Mouse (Mus musculus) urinary bladder, postnatal 0 days (tissue): ENCODE results near the gene Olfr470. TPM values are rescaled to one million over a fixed set of nuclear protein-coding genes. Genes with fewer than 3 reads are reported as not detected.

Source experiments
- polyA plus RNA-seq: library from polyadenylated mRNA; unstranded; fragments of >200 nt; fragmentation: Nextera tagmentation; extraction: Ambion mirVana; gene quantifications from 2 replicates; pipeline ENCODE4 v1.2.1, GENCODE M21; 2015

The Olfr470 gene
- not detected in 2 replicates for polyA plus RNA-seq

DNA sequence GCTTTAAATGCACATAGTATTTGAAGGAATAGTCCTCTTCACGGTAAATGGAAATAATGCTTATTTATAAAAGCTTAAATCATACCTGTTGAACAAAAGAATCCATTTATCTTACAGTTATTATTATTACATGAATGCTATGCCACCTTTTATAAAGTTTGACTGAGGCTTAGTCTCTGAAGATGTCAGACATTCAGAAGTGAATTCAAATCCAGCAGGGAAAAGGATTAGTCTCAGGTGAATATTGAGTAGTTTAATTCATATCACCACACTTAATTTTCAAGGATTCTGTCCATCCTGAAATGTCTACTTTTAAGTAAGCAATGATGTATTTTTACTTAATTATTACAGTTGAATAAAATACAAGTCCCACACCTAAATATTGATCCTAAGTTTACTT lies at the start of gene Olfr470:
Olfr470 (minus strand) TSS at position 101 of the 400 bp plus-strand sequence.

DNA sequence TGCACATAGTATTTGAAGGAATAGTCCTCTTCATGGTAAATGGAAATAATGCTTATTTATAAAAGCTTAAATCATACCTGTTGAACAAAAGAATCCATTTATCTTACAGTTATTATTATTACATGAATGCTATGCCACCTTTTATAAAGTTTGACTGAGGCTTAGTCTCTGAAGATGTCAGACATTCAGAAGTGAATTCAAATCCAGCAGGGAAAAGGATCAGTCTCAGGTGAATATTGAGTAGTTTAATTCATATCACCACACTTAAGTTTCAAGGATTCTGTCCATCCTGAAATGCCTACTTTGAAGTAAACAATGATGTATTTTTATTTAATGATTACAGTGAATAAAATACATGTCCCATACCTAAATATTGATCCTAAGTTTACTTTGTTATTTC lies 21.8 kb downstream of the Olfr470 start, which contains the start of gene Olfr469:
Olfr469 (minus strand) TSS at position 101 of the 400 bp plus-strand sequence.

DNA sequence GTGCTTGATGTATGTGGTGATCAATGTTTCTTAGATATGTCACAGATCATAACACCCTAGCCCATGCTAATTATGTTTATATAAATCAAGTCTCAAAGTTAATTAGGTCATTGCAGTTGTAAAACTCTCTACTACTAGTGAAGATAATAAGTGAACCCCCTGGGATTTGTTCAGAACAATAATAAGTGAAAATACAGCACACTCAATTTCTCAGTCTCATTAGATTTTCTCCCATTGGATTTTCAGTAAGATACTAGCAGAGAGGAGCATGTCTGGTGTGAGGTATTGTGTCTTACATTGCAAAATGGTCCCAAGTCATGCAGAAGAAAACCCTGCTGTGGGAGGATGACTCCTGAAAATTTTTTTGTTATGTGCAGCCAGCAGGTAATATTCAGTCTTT lies 35.3 kb downstream of the Olfr470 start, which contains the start of gene Olfr467:
Olfr467 (plus strand) TSS at position 301 of the 400 bp plus-strand sequence.

DNA sequence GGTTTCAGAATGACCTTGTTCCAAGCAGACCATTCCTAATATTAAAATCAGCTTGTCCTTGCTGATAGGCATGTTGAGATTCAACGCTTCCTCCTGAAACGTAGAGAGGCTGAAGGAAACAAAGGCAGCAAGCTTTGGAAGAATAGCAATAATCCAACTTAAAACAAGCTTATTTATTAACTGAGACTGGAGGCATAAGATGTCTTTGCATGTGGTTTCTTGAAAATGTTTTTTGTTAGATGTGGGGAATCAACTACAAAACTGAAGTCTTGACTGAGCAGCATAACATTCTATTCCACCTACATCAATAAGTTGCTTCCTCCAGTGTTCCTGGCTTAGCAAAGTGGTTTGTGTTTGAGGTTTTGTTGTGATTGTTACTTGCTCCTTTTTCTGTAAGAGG lies 46.2 kb downstream of the Olfr470 start, which contains the start of gene Ovch2:
Ovch2 (minus strand) TSS at position 101 of the 400 bp plus-strand sequence.

Other genes starting within 250 kb of the Olfr470 start
- gene 5330417H12Rik, start 222.3 kb downstream of the Olfr470 start, polyA plus RNA-seq: not detected in 2 replicates
- 0.34 and 0.39 TPM in 2 replicates for gene Cyb5r2, start 89.5 kb downstream of the Olfr470 start, polyA plus RNA-seq
- not detected in 2 replicates for gene Ovch2, start 46.3 kb downstream of the Olfr470 start, polyA plus RNA-seq
- not detected in 2 replicates for gene Olfr467, start 35.2 kb downstream of the Olfr470 start, polyA plus RNA-seq
- not detected in 2 replicates for gene Olfr469, start 21.9 kb downstream of the Olfr470 start, polyA plus RNA-seq
- gene Olfr472, start 50.4 kb upstream of the Olfr470 start, polyA plus RNA-seq: not detected in 2 replicates
- gene Olfr473, start 83.0 kb upstream of the Olfr470 start, polyA plus RNA-seq: not detected in 2 replicates
- gene Olfr474, start 107.2 kb upstream of the Olfr470 start, polyA plus RNA-seq: not detected in 2 replicates
- not detected in 2 replicates for gene Olfr476, start 117.3 kb upstream of the Olfr470 start, polyA plus RNA-seq
- not detected in 2 replicates for gene Olfr477, start 139.2 kb upstream of the Olfr470 start, polyA plus RNA-seq
- not detected in 2 replicates for gene Olfr478, start 186.5 kb upstream of the Olfr470 start, polyA plus RNA-seq
- gene Olfr479, start 203.2 kb upstream of the Olfr470 start, polyA plus RNA-seq: not detected in 2 replicates
- not detected in 2 replicates for gene Olfr480, start 219.9 kb upstream of the Olfr470 start, polyA plus RNA-seq
- gene Olfr481, start 232.4 kb upstream of the Olfr470 start, polyA plus RNA-seq: not detected in 2 replicates